Mouse (Mus musculus) heart, embryonic 10.5 days (tissue): ENCODE data around the gene Acsm4. TPM values are rescaled to one million over a fixed set of nuclear protein-coding genes. Genes with fewer than 3 reads are reported as not detected.
"Not testable (repeated sequence)": the region's sequence is repeated elsewhere in the genome, so short reads cannot be mapped to it uniquely, and the experiment has no call there.

Experiments used
- DNase-seq: peaks from one replicate; pipeline ENCODE4 v3.0.0-alpha.2; 2017; ENCODE audit warnings: low spot score
- H3K27ac ChIP-seq: fragments of 300-500 bp; sonication (generic); 2 replicates; pipeline ENCODE4 v1.5.1; 2016; ENCODE audit warnings: mild to moderate bottlenecking
- H3K27me3 ChIP-seq: fragments of 300-500 bp; sonication (generic); 2 replicates; pipeline ENCODE4 v1.6.1; 2016; ENCODE audit warnings: mild to moderate bottlenecking; ENCODE audit not compliant: poor library complexity, insufficient read depth, severe bottlenecking
- H3K36me3 ChIP-seq: fragments of 300-500 bp; sonication (generic); 2 replicates; pipeline ENCODE4 v1.6.1; 2016; ENCODE audit warnings: mild to moderate bottlenecking, moderate library complexity
- H3K4me1 ChIP-seq: fragments of 300-500 bp; sonication (generic); 2 replicates; pipeline ENCODE4 v1.6.1; 2016; ENCODE audit warnings: mild to moderate bottlenecking
- H3K4me3 ChIP-seq: fragments of 300-500 bp; sonication (generic); 2 replicates; pipeline ENCODE4 v1.5.1; 2016; ENCODE audit warnings: mild to moderate bottlenecking, moderate library complexity
- H3K9me3 ChIP-seq: fragments of 300-500 bp; sonication (generic); 2 replicates; pipeline ENCODE4 v1.6.1; 2016; ENCODE audit warnings: mild to moderate bottlenecking, moderate library complexity
- WGBS: fragments of 180-500 bp; shearing (Covaris S2); methylation state at CpG from one replicate; pipeline ENCODE4 v1.1.7; 2016; 5-methylcytosine and 5-hydroxymethylcytosine counted together
- polyA plus RNA-seq: library from polyadenylated mRNA; unstranded; fragments of >200 nt; fragmentation: Nextera tagmentation; extraction: Ambion mirVana; gene quantifications from 2 replicates; pipeline ENCODE4 v1.2.1, GENCODE M21; 2016

Acsm4 gene
- polyA plus RNA-seq, 1 experiment from 2014 or later: not detected

- not testable (repeated sequence) for H3K36me3 ChIP-seq, H3K27me3 ChIP-seq, H3K27ac ChIP-seq, H3K4me3 ChIP-seq, DNase-seq, H3K9me3 ChIP-seq, H3K4me1 ChIP-seq
- WGBS: 72% methylated on average over 4 of the region's 4 CpGs
These were observed 41.4 kb downstream of the Acsm4 start for GRCm38 (mm10) chr7:119731262-119731661.

- Histone ChIP-seq H3K9me3 (no peaks in the 10 kb centered on the region), H3K36me3 (no peaks in the 10 kb centered on the region), H3K4me1 (no peaks in the 10 kb centered on the region), H3K27ac (no peak overlapping the region), H3K27me3 (peaks cover under 1% of the 10 kb centered on the region; the same call in 1 of the 2 replicates), H3K4me3 (no peak overlapping the region)
- no peak for DNase-seq
- WGBS: 78% methylated on average over 2 of the region's 2 CpGs
These were observed 49.1 kb downstream of the Acsm4 start for GRCm38 (mm10) chr7:119738877-119739276.

GRCm38 (mm10) chr7:119739798-119740468, 50.1 kb downstream of the Acsm4 start:
- not testable (repeated sequence) for H3K36me3 ChIP-seq, H3K4me1 ChIP-seq, H3K9me3 ChIP-seq, DNase-seq, H3K27me3 ChIP-seq
- H3K4me3 ChIP-seq: peak overlapping the region; percentile 54
- WGBS: 5% methylated on average over 19 of the region's 44 CpGs
- peak overlapping the region; percentile 67; the same call in 1 of the 2 replicates for H3K27ac ChIP-seq

GRCm38 (mm10) chr7:119744321-119744720, 54.5 kb downstream of the Acsm4 start:
- no peaks in the 10 kb centered on the region for H3K36me3 ChIP-seq
- peak overlapping the region; percentile 36; the same call in 1 of the 2 replicates for H3K27ac ChIP-seq
- 10% methylated on average over 34 of the region's 34 CpGs for WGBS
- no peak for DNase-seq
- no peaks in the 10 kb centered on the region for H3K9me3 ChIP-seq
- H3K4me1 ChIP-seq: 0 out of 2 replicates have a peak, but pooled peaks cover 5% of the 10 kb centered on the region
- H3K27me3 ChIP-seq: peaks cover 5% of the 10 kb centered on the region; the same call in 1 of the 2 replicates
- peak overlapping the region; percentile 50 for H3K4me3 ChIP-seq

- H3K27ac ChIP-seq: no peak overlapping the region
- H3K36me3 ChIP-seq: no peaks in the 10 kb centered on the region
- H3K4me1 ChIP-seq: 0 out of 2 replicates have a peak, but pooled peaks cover 5% of the 10 kb centered on the region
- H3K4me3 ChIP-seq: no peak overlapping the region
- WGBS: 96% methylated on average over 1 of the region's 1 CpGs
- no peak for DNase-seq
- peaks cover 5% of the 10 kb centered on the region; the same call in 1 of the 2 replicates for H3K27me3 ChIP-seq
- H3K9me3 ChIP-seq: no peaks in the 10 kb centered on the region
These were observed 56.0 kb downstream of the Acsm4 start for GRCm38 (mm10) chr7:119745869-119746268.

- 69% methylated on average over 1 of the region's 2 CpGs for WGBS
These were observed 58.9 kb downstream of the Acsm4 start for GRCm38 (mm10) chr7:119748761-119749160.

GRCm38 (mm10) chr7:119749942-119750341, 60.1 kb downstream of the Acsm4 start:
- 42% methylated on average over 2 of the region's 2 CpGs for WGBS
- Histone ChIP-seq H3K9me3 (no peaks in the 10 kb centered on the region), H3K27me3 (no peaks in the 10 kb centered on the region), H3K27ac (no peak overlapping the region), H3K36me3 (no peaks in the 10 kb centered on the region), H3K4me1 (no peaks in the 10 kb centered on the region), H3K4me3 (no peak overlapping the region)
- DNase-seq: no peak

More at GRCm38 (mm10) chr7:119748761-119749160, 58.9 kb downstream of the Acsm4 start:
- Histone ChIP-seq H3K4me1 (0 out of 2 replicates have a peak, but pooled peaks cover 5% of the 10 kb centered on the region), H3K27ac (no peak overlapping the region), H3K4me3 (no peak overlapping the region), H3K27me3 (0 out of 2 replicates have a peak, but pooled peaks cover 5% of the 10 kb centered on the region), H3K9me3 (no peaks in the 10 kb centered on the region), H3K36me3 (no peaks in the 10 kb centered on the region)
- no peak for DNase-seq

- Histone ChIP-seq H3K27ac (no peak overlapping the region), H3K9me3 (no peaks in the 10 kb centered on the region), H3K4me3 (no peak overlapping the region), H3K4me1 (no peaks in the 10 kb centered on the region), H3K27me3 (no peaks in the 10 kb centered on the region), H3K36me3 (no peaks in the 10 kb centered on the region)
- DNase-seq: no peak
- 92% methylated on average over 1 of the region's 1 CpGs for WGBS
These were observed 63.9 kb downstream of the Acsm4 start for GRCm38 (mm10) chr7:119753696-119754095.

GRCm38 (mm10) chr7:119760527-119760951, 70.7 kb downstream of the Acsm4 start, which contains the start of gene Acsm3:
Acsm3 (plus strand) TSS chr7:119760923.
- Histone ChIP-seq H3K9me3 (no peaks in the 10 kb centered on the region), H3K4me3 (no peak within 1 kb of the TSS), H3K27ac (no peak within 1 kb of the TSS), H3K4me1 (no peaks in the 10 kb centered on the region), H3K27me3 (no peaks in the 10 kb centered on the region), H3K36me3 (no peaks in the 10 kb centered on the region)
- 65% methylated on average over 11 of the region's 11 CpGs for WGBS
- no peak for DNase-seq

GRCm38 (mm10) chr7:119762166-119762697, 72.4 kb downstream of the Acsm4 start:
- H3K9me3 ChIP-seq: no peaks in the 10 kb centered on the region
- 61% methylated on average over 4 of the region's 4 CpGs for WGBS

More at GRCm38 (mm10) chr7:119762166-119762697, 72.4 kb downstream of the Acsm4 start:
- DNase-seq: no peak
- Histone ChIP-seq H3K4me3 (no peak overlapping the region), H3K36me3 (no peaks in the 10 kb centered on the region), H3K27ac (no peak overlapping the region), H3K4me1 (no peaks in the 10 kb centered on the region), H3K27me3 (no peaks in the 10 kb centered on the region)

Other genes with a start within 250 kb of the Acsm4 start
- not detected in 2 replicates for gene Gp2, start 230.7 kb upstream of the Acsm4 start, polyA plus RNA-seq
- gene Umod, start 210.7 kb upstream of the Acsm4 start, polyA plus RNA-seq: 0.20 TPM in 1 of 2 replicates, not detected in the other
- gene Acsm5, start 170.6 kb upstream of the Acsm4 start, polyA plus RNA-seq: not detected in 2 replicates
- not detected in 2 replicates for gene Pdilt, start 166.5 kb upstream of the Acsm4 start, polyA plus RNA-seq
- gene Acsm2, start 135.7 kb upstream of the Acsm4 start, polyA plus RNA-seq: not detected in 2 replicates
- not detected in 2 replicates for gene Acsm1, start 83.0 kb upstream of the Acsm4 start, polyA plus RNA-seq
- gene Thumpd1, start 30.8 kb downstream of the Acsm4 start, polyA plus RNA-seq: 69.8 and 80.6 TPM in 2 replicates
- gene Acsm3, start 70.9 kb downstream of the Acsm4 start, polyA plus RNA-seq: 0.12 and 0.33 TPM in 2 replicates
- gene Rexo5, start 104.0 kb downstream of the Acsm4 start, polyA plus RNA-seq: 21.2 and 23.5 TPM in 2 replicates
- 17.2 and 17.3 TPM in 2 replicates for gene Eri2, start 104.0 kb downstream of the Acsm4 start, polyA plus RNA-seq
- 7.7 and 10.8 TPM in 2 replicates for gene Lyrm1, start 205.8 kb downstream of the Acsm4 start, polyA plus RNA-seq
- gene Dcun1d3, start 206.3 kb downstream of the Acsm4 start, polyA plus RNA-seq: 7.4 and 10.1 TPM in 2 replicates